Mouse (Mus musculus) neural tube, postnatal 0 days (tissue): ENCODE results near the gene Upf3b. TPM values are rescaled to one million over a fixed set of nuclear protein-coding genes. Genes with fewer than 3 reads are reported as not detected.

Experiments used
- polyA plus RNA-seq: library from polyadenylated mRNA; unstranded; fragments of >200 nt; fragmentation: Nextera tagmentation; extraction: Ambion mirVana; gene quantifications from 2 replicates; pipeline ENCODE4 v1.2.1, GENCODE M21; 2015

The Upf3b gene
- 21.3 and 22.5 TPM in 2 replicates for polyA plus RNA-seq

GRCm38 (mm10) chrX:37110193-37110880 is at the start of gene Upf3b:
TSS of gene Upf3b (minus strand) at chrX:37110322.

GRCm38 (mm10) chrX:37126671-37127358 is 16.7 kb upstream of the Upf3b start, which contains the start of gene Nkap:
TSS of gene Nkap (plus strand) at chrX:37126795.

DNA sequence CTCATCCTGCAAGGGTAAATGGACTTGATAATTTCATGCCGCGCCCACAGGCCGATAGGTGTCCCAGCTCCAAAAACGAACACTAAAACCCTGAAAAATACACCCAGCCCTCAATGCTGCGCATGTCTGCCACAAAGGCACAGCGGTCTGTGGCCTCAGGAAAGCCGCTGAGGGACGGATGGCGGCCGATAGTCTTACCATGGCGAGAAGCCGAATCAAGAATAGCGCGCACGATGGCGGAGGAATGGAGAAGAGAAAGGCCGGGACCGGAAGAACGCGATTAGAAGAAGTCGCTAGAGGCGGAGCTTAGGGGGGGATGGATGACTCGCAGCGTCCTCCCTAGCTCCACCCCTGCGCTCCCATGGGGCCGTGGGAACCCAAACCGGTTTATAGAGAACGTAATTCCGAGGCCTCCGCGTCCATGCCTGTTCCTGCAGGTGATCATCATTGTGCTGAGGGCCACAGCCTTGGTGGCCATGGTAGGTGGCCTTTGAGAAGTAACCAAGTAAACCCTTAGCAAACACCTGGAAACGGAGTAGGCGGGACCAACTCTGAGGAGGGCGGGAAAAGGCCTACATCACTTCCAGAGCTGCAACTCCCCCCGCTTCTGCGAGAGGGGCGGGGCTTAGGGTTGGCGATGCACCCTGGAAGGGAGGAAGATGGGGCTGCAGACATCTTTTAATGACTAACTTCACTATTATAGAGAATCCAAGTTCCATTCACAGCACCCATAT is 25.0 kb downstream of the Upf3b start, which contains the start of gene Rpl39:
Rpl39 (minus strand) TSS at position 476 of the 734 bp plus-strand sequence.

GRCm38 (mm10) chrX:37048066-37048889 is 61.8 kb downstream of the Upf3b start, which contains the start of gene Sowahd:
TSS of gene Sowahd (plus strand) at chrX:37048845.

Other genes with a start within 250 kb of the Upf3b start
- 136 and 139 TPM in 2 replicates for gene Ube2a, start 236.4 kb downstream of the Upf3b start, polyA plus RNA-seq
- gene C330007P06Rik, start 236.2 kb downstream of the Upf3b start, polyA plus RNA-seq, result 20.5 and 21.1 TPM in 2 replicates
- 18.1 and 20.5 TPM in 2 replicates for gene Nkrf, start 207.4 kb downstream of the Upf3b start, polyA plus RNA-seq
- gene Sept6, start 118.5 kb downstream of the Upf3b start, polyA plus RNA-seq, result 52.2 and 57.4 TPM in 2 replicates
- gene Sowahd, start 61.5 kb downstream of the Upf3b start, polyA plus RNA-seq, result 0.15 and 0.19 TPM in 2 replicates
- gene Rpl39, start 24.9 kb downstream of the Upf3b start, polyA plus RNA-seq, result 301 and 383 TPM in 2 replicates
- 20.4 and 20.7 TPM in 2 replicates for gene Nkap, start 16.5 kb upstream of the Upf3b start, polyA plus RNA-seq
- 0.49 and 0.53 TPM in 2 replicates for gene Akap14, start 58.5 kb upstream of the Upf3b start, polyA plus RNA-seq
- 1,019 and 1,020 TPM in 2 replicates for gene Ndufa1, start 80.8 kb upstream of the Upf3b start, polyA plus RNA-seq
- 29.6 and 30.3 TPM in 2 replicates for gene Rnf113a1, start 80.9 kb upstream of the Upf3b start, polyA plus RNA-seq
- gene Gm9, start 100.7 kb upstream of the Upf3b start, polyA plus RNA-seq, result not detected in 2 replicates
- not detected in 2 replicates for gene Rhox1, start 111.9 kb upstream of the Upf3b start, polyA plus RNA-seq
- not detected in 2 replicates for gene Rhox2a, start 134.7 kb upstream of the Upf3b start, polyA plus RNA-seq
- not detected in 2 replicates for gene Rhox3a, start 139.6 kb upstream of the Upf3b start, polyA plus RNA-seq
- gene Rhox4a, start 155.0 kb upstream of the Upf3b start, polyA plus RNA-seq, result not detected in 2 replicates